Mouse (Mus musculus) liver, embryonic 11.5 days (tissue): ENCODE results near the gene Slc35g3. TPM values are rescaled to one million over a fixed set of nuclear protein-coding genes. Genes with fewer than 3 reads are reported as not detected.

Experiments used
- ATAC-seq: fragments of 200-750 bp; cut with Nextera tagmentation; replicated peaks from 2 replicates; pipeline ENCODE4 v1.8.0; 2017; ENCODE audit warnings: moderate number of reproducible peaks, mild to moderate bottlenecking, moderate TSS enrichment, moderate library complexity; ENCODE audit not compliant: low FRiP score
- DNase-seq: peaks from one replicate; pipeline ENCODE4 v3.0.0-alpha.2; 2017; ENCODE audit warnings: low spot score
- H3K27ac ChIP-seq: fragments of 300-500 bp; sonication (generic); 2 replicates; pipeline ENCODE4 v1.5.1; 2014; ENCODE audit warnings: mild to moderate bottlenecking, low read depth, low read length, control low read depth
- H3K27me3 ChIP-seq: fragments of 300-500 bp; sonication (generic); replicated peaks from 2 replicates; pipeline ENCODE4 v1.6.1; 2014; ENCODE audit warnings: low read length, mixed read lengths; ENCODE audit not compliant: control insufficient read depth, insufficient read depth
- H3K36me3 ChIP-seq: fragments of 300-500 bp; sonication (generic); 2 replicates; pipeline ENCODE4 v1.6.1; 2014; ENCODE audit warnings: mild to moderate bottlenecking, low read length, moderate library complexity, mixed read lengths; ENCODE audit not compliant: control insufficient read depth, insufficient read depth
- H3K4me1 ChIP-seq: fragments of 300-500 bp; sonication (generic); replicated peaks from 2 replicates; pipeline ENCODE4 v1.6.1; 2014; ENCODE audit warnings: low read length, mixed read lengths; ENCODE audit not compliant: control insufficient read depth, insufficient read depth
- H3K4me2 ChIP-seq: fragments of 300-500 bp; sonication (generic); 2 replicates; pipeline ENCODE4 v1.6.1; 2014; ENCODE audit warnings: mild to moderate bottlenecking, control low read depth, moderate library complexity
- H3K4me3 ChIP-seq: fragments of 300-500 bp; sonication (generic); 2 replicates; pipeline ENCODE4 v1.5.1; 2014; ENCODE audit warnings: low read depth, low read length, control low read depth
- H3K9ac ChIP-seq: fragments of 300-500 bp; sonication (generic); 2 replicates; pipeline ENCODE4 v1.6.1; 2014; ENCODE audit warnings: low read depth, low read length, control low read depth
- H3K9me3 ChIP-seq: fragments of 300-500 bp; sonication (generic); 2 replicates; pipeline ENCODE4 v1.6.1; 2016; ENCODE audit warnings: low read length, inconsistent platforms, mixed read lengths; ENCODE audit not compliant: control insufficient read depth
- WGBS: fragments of 180-500 bp; shearing (Covaris S2); extraction: QIAGEN DNeasy Blood & Tissue Kit; methylation state at CpG from one replicate; pipeline ENCODE4 v1.1.7; 2014; 5-methylcytosine and 5-hydroxymethylcytosine counted together
- polyA plus RNA-seq: library from polyadenylated mRNA; unstranded; fragments of >200 nt; fragmentation: Nextera tagmentation; extraction: Ambion mirVana; gene quantifications from 2 replicates; pipeline ENCODE4 v1.2.1, GENCODE M21; 2014

Slc35g3 gene
- polyA plus RNA-seq, 1 experiment from 2014 or later = not detected

DNA sequence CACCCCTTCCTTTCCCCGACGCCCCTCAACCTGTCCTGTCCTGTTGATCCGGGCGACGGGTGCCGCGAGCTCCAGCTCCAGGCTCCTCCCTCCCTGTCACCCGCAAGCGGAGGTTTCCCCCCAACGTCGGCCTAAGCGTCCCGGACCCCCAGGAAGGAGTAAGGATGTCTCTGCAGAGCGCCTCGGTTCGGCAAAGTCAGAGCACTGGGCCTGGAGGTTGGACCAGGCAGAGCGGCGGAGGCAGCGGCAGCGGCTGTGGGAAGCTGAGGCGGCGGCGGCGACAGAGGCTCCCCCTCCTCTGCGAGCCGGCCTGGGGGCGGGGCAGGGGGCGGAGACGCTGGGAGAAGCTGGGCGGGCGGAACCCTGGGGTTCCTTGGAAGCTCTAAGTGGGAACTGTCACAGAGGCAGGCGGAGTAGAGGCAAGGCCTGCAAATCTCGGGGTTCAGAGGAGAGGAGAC is 40.9 kb upstream of the Slc35g3 start:
- peak; percentile 35; the same call in 1 of the 2 replicates for ATAC-seq
- peaks cover 81% of the 10 kb centered on the region for H3K27me3 ChIP-seq
- peak overlapping the region; percentile 59; the same call in 1 of the 2 replicates for H3K9ac ChIP-seq
- peak; percentile 86 for DNase-seq
- 0% methylated on average over 31 of the region's 33 CpGs for WGBS
- H3K4me2 ChIP-seq = peak overlapping the region; percentile 94
- no peaks in the 10 kb centered on the region for H3K9me3 ChIP-seq
- no peak overlapping the region; the same call in 1 of the 2 replicates for H3K27ac ChIP-seq
- H3K4me3 ChIP-seq = peak overlapping the region; percentile 58
- no peaks in the 10 kb centered on the region for H3K36me3 ChIP-seq
- peaks cover 46% of the 10 kb centered on the region for H3K4me1 ChIP-seq

DNA sequence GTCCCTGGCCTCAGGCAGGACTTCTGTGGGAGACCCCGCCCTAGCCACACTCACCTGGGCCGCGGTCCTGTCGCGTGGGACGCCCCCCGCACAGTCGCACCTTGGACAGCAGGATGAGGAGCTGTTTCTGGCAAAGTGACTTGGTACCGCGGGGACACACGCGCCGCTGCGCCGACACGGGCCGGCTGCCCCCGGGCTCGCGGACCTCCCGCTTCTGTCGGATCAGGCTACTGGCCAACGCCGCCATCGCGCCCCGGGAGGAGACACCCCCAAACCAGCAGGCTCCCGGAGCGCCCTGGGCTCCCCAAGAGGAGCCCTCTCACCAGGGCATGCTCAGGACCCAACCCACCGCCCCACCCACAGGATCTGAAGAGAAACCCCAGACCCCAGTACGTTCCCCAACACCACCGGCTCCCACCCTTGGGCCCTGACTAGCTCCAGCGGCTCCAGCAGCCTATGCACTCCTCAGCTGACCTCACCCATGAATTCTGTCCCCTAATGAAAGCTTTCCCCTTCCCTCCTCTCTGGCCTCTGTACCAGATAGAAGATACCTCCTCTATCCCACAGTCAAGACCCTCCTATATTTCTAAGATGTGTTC is 39.7 kb upstream of the Slc35g3 start, which contains the start of gene Fgf11:
TSS of gene Fgf11 (minus strand) at position 479 of the 599 bp plus-strand sequence.
- ATAC-seq (no peak), DNase-seq (no peak)
- peaks cover 46% of the 10 kb centered on the region for H3K4me1 ChIP-seq
- H3K9ac ChIP-seq = peak within 1 kb of the TSS; percentile 59
- no peaks in the 10 kb centered on the region for H3K36me3 ChIP-seq
- H3K4me3 ChIP-seq = peak within 1 kb of the TSS; percentile 58
- 3% methylated on average over 33 of the region's 33 CpGs for WGBS
- H3K27me3 ChIP-seq = peaks cover 83% of the 10 kb centered on the region
- no peaks in the 10 kb centered on the region for H3K9me3 ChIP-seq
- peak within 1 kb of the TSS; percentile 94 for H3K4me2 ChIP-seq
- peak within 1 kb of the TSS; percentile 16; the same call in 1 of the 2 replicates for H3K27ac ChIP-seq

- DNase-seq (peak; percentile 79), ATAC-seq (no peak)
- H3K4me2 ChIP-seq = peak overlapping the region; percentile 94
- peaks cover 85% of the 10 kb centered on the region for H3K27me3 ChIP-seq
- no peaks in the 10 kb centered on the region for H3K36me3 ChIP-seq
- peak overlapping the region; percentile 16; the same call in 1 of the 2 replicates for H3K27ac ChIP-seq
- 1% methylated on average over 36 of the region's 36 CpGs for WGBS
- no peaks in the 10 kb centered on the region for H3K9me3 ChIP-seq
- H3K4me3 ChIP-seq = peak overlapping the region; percentile 51
- peaks cover 46% of the 10 kb centered on the region for H3K4me1 ChIP-seq
- H3K9ac ChIP-seq = peak overlapping the region; percentile 35
These were observed 38.8 kb upstream of the Slc35g3 start for GRCm38 (mm10) chr11:69800392-69801197.

GRCm38 (mm10) chr11:69800138-69800391 is 38.3 kb upstream of the Slc35g3 start:
- Histone ChIP-seq H3K4me1 (peaks cover 45% of the 10 kb centered on the region), H3K36me3 (no peaks in the 10 kb centered on the region), H3K9ac (peak overlapping the region; percentile 35; the same call in 1 of the 2 replicates), H3K27ac (no peak overlapping the region), H3K9me3 (no peaks in the 10 kb centered on the region), H3K27me3 (peaks cover 80% of the 10 kb centered on the region), H3K4me2 (peak overlapping the region; percentile 94), H3K4me3 (peak overlapping the region; percentile 51)
- DNase-seq (no peak), ATAC-seq (no peak)
- whole genome bisulfite sequencing = 2% methylated on average over 11 of the region's 11 CpGs

- Histone ChIP-seq H3K9ac (no peak overlapping the region), H3K27me3 (peaks cover 75% of the 10 kb centered on the region), H3K27ac (no peak overlapping the region), H3K4me3 (no peak overlapping the region), H3K4me2 (peak overlapping the region; percentile 94), H3K9me3 (no peaks in the 10 kb centered on the region), H3K36me3 (no peaks in the 10 kb centered on the region), H3K4me1 (peaks cover 43% of the 10 kb centered on the region)
- ATAC-seq (no peak), DNase-seq (no peak)
- WGBS = 37% methylated on average over 12 of the region's 12 CpGs
These were observed 37.8 kb upstream of the Slc35g3 start for GRCm38 (mm10) chr11:69799394-69800137.

- no peak overlapping the region for H3K27ac ChIP-seq
- no peak overlapping the region for H3K9ac ChIP-seq
- no peaks in the 10 kb centered on the region for H3K36me3 ChIP-seq
- no peak for ATAC-seq
- 70% methylated on average over 7 of the region's 7 CpGs for WGBS
- peaks cover 27% of the 10 kb centered on the region for H3K4me1 ChIP-seq
- H3K27me3 ChIP-seq = peaks cover 58% of the 10 kb centered on the region
- no peak for DNase-seq
- no peaks in the 10 kb centered on the region for H3K9me3 ChIP-seq
- H3K4me2 ChIP-seq = no peak overlapping the region
- H3K4me3 ChIP-seq = no peak overlapping the region
These were observed 36.2 kb upstream of the Slc35g3 start for GRCm38 (mm10) chr11:69797924-69798323.

DNA sequence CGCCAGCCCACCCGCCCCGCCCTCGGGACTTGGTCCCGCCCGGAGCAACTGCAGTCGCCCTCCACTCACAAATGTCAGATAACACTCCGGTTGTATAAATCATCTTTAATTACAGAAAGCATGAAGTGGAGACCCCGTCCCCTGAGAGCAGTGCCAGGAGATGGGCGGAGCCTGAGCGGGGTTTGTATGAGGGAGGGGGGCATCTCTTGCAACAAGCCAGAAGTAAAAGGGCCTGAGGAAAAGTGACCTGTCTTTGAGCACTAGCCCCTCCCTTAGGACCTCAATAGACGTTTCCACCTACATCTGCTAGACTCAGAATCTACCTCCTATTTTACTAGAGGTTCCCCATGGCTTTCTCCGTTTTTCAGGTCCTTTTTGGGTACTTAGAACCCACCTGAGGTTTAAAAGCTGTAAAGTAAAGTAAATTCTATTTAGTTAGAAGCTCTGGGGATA is 34.2 kb upstream of the Slc35g3 start:
- Histone ChIP-seq H3K27me3 (peaks cover 41% of the 10 kb centered on the region), H3K27ac (no peak overlapping the region), H3K4me3 (peak overlapping the region; percentile 48), H3K36me3 (no peaks in the 10 kb centered on the region), H3K9ac (peak overlapping the region; percentile 44), H3K4me2 (peak overlapping the region; percentile 89), H3K9me3 (no peaks in the 10 kb centered on the region), H3K4me1 (peaks cover 12% of the 10 kb centered on the region)
- DNase-seq = no peak
- ATAC-seq = no peak
- 5% methylated on average over 13 of the region's 13 CpGs for WGBS

- Histone ChIP-seq H3K9me3 (no peaks in the 10 kb centered on the region), H3K36me3 (no peaks in the 10 kb centered on the region), H3K4me2 (peak within 1 kb of the TSS; percentile 89), H3K9ac (peak within 1 kb of the TSS; percentile 44), H3K27me3 (peaks cover 35% of the 10 kb centered on the region), H3K4me1 (peaks cover 8% of the 10 kb centered on the region; the same call in 1 of the 2 replicates), H3K27ac (no peak within 1 kb of the TSS), H3K4me3 (peak within 1 kb of the TSS; percentile 48)
- ATAC-seq (peak; percentile 99), DNase-seq (peak; percentile 89)
- WGBS = 1% methylated on average over 52 of the region's 52 CpGs
These were observed 33.6 kb upstream of the Slc35g3 start, which contains the start of gene Chrnb1 for GRCm38 (mm10) chr11:69795168-69795982. Chrnb1 (minus strand) TSS chr11:69795943.
